Mouse (Mus musculus) spleen, adult 18-20 months (tissue): ENCODE measurements around the gene Trim61.

Experiments used
- DNase-seq, 2 experiments: peaks; one replicate each; pipeline ENCODE4 v3.0.0; 2022; ENCODE audit warnings: mixed read lengths in 2 of 2

Gene Trim61

DNA sequence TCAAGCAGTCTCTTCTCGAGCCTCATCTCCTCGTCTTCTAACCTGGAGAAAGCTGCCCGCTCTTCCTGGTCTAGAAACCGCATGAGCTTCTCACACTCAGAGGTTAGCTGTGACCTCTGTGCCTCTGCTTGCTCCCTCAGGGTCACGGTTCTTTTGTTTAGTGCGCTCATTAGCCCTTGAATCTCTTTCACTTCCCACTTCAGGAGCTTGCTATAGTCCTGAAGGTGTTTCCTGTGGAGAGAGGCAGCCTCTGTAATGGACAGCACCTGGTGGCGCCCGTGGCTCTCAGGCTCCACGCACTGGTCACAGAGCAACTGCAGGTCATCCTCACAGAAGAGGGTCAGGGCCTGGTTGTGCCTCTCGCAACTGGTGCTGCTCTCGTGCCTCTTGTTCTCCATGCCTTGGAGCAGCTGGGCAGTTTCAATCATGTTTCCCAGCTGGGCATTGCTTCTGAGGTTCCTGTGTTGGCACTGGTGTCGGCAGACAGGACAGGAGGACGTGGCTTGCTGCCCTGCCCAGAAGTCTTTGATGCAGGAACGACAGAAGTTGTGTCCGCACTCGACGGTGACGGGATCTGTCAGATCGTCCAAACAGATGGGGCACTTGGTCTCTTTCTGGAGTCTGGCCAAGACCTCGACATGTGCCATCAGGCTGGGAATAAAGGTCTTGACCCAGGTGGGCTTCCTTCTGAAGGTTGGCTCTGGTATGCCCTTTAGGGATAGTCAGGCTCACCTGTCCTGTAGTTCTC, 35.0 kb downstream of the Trim61 start:
- DNase-seq, result no peak
